Mouse (Mus musculus): ENCODE data around the gene Snrnp27.

Gene Snrnp27

DNA sequence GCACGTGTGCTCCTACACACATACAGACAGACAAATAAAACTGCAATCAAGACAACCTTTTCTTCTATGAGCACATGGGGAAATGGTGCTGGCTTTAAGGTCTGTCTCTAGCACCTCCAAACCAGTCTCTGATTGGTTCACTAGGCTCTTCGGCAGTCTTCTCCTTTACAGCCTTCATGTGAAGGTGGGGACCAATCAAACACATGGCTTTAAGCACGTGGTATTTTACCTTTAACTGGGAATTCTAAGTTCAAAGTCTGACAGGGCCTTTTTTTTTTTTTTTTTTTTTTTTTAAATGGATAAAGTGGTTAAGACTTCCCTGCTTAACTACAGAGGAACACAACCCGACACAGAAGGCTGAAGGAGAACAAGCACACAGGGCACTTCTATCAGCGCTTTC lies 19.2 kb downstream of the Snrnp27 start:
- DNase-seq (ENCODE audit: low spot score in 2 of 2) = no peak

DNA sequence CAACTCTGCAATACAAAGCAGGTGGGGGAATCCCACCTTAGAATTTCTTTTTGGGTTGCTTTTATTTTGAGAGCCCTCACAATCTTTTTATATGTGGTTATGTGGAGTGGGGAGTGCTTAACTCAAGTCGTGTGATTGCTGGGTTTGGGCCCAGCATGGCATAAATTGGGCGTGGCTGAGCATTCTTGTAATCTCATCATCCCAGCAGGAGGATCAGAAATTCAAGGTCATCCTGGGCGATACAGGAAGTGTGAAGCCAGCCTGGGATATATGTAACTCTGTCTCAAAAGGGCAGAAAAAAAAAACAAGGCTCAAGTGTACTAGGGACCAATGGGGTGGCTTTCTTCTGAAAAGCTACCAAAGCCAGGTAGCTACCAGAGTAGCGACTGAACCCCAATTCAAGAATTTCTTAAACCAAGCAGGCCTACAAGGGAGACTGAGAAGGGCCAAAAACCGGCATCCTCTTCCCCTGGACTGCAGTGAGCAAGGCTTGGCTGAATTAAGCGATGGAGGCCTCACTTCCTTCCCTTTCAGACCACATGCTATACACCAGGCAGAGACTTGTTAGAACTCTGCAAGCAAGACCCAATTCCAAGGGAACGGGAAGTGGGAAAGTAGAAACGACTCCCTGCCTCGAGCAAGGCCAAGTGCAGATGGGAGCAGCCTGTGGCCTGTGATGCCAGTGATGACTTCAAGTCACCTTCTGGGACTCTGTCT lies 24.0 kb downstream of the Snrnp27 start:
- no peak for DNase-seq (ENCODE audit: low spot score in 2 of 2)

DNA sequence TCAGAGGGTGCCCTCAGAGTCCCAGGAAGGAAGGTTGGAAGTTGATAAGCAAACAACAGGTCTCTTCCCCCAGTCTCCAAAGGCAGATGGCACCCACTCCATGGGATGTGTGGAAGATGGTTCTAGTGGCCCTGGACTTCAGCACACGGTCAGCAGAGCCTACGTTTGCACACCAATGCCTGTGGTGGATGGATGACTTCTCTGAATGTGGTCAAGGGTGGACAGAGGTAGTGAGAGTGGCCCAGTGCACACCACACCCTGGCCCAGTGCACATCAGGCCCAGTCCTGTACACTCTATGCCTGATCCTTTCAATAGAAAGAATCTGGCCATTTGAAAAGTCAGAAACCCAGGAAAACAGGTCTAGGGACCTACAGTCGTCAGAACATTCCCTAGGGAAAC lies 25.8 kb downstream of the Snrnp27 start:
- no peak for DNase-seq (ENCODE audit: low spot score in 2 of 2)

DNA sequence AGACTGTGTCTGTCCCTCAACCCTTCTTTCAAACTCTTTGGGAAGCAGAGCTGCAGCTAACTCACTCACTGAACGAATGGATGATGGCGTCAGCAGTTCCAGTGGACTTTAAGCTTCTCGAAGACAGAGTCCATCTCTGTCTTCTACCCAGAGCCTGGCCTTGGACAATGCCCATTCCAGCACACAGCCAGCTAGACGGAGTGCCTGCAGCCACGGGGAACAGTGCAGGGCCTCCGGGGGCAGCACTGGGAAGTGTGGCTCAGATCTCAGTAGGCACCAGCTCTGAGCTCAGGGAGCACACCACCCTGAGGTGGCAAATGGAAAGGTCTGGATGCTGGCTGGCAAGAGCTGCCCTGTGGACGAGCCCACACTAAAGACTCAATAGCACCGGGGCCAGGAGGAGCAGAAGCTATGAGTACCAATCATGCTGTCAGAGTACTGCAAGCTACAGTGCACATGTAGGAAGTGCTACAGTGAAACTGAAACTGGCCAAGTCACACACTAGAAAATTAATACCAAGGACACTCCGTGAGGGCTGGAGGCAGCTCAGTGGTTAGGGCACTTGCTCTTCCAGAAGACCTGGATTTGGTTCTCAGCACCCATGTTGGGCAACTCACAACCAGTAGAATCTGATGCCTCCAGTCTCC lies 29.9 kb downstream of the Snrnp27 start:
- no peak for DNase-seq (ENCODE audit: low spot score in 2 of 2)

DNA sequence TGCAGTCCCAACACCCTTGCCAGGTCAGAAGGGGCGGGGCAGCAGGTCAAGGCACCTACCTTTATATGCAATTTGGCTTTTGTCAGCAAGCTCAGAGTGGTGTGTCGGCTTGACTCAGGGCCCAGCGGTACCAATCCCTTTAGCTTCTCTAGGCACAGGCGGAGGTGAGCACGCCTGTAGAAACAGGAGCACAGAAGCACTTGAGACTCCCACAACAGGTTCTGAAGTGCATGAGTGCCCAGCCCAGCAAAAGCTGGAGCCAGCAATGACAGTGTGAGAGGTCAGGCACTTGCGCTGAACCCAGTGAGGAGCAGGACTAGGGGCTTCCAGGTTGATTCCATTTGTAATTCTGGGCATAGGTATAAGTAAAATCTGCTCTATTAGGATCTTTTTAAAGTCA lies 31.3 kb downstream of the Snrnp27 start:
- DNase-seq (ENCODE audit: low spot score in 2 of 2) = no peak

DNA sequence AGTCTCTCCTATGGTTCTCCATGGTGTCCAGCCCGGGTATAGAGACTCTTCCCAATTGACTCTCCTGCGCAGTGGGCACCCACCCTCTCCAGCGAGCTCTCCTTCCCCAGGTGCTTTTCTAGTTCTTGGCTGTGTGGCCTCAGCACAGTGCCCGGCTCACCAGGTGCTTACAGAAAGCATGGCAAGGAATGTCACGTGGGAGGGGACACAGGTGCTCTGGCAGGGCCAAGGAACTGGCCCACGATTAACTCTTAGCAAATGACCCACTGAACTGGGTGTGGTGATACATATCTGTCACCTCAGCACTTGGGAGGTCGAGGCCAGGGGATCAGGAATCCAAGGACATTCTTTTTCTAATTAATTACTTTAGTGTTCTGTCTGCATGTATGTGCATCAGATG lies 38.2 kb downstream of the Snrnp27 start:
- DNase-seq (ENCODE audit: low spot score in 2 of 2) = no peak

DNA sequence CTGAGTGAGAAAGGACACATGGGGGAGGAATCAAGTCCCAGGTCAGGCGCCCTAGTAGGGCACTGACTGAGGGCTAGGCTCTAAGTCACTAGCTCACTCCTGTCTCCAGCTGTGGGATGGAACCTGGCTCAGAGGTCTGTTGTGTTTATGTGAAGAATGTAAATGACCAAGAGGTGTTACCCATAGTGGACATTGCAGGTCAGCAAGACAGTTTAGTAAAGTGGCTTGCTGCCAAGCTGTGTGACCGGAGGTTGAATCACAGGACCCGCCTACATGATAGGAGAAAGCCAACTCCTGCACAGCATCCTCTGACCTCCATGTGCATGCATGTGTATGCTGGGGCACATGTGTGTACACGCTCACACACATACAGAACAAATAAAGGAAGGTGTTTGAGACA lies 38.8 kb downstream of the Snrnp27 start:
- no peak for DNase-seq (ENCODE audit: low spot score in 2 of 2)

DNA sequence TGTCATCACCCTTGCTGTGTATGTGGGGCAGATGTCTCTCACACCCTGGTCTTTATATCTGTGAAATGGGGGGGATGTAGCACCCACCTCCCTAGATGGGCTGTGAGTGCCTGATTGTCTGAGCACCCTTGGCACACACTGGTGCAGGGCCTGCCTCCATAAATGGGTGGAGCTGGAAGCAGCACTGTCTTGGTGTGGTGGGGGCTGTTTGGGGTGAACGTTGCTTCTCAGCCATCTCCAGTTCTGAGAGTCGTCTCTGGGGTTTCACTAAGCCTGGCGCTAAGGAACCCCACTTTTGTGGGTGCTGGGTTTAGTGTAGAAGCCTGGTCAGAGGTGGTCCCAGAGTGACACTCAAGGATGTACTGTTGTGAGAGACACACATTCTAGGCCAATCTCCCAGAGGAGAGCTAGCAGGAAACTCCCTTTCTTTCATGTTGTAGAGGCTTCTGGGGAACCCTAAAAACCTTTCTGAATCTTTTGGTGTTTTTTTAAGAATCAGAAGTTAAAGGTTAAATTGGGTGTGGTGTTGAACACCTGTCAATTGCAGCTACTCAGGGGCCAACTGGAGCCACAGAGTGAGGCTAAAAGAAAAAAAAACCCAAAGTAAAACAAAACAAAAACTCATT lies 39.4 kb downstream of the Snrnp27 start:
- no peak for DNase-seq (ENCODE audit: low spot score in 2 of 2)

DNA sequence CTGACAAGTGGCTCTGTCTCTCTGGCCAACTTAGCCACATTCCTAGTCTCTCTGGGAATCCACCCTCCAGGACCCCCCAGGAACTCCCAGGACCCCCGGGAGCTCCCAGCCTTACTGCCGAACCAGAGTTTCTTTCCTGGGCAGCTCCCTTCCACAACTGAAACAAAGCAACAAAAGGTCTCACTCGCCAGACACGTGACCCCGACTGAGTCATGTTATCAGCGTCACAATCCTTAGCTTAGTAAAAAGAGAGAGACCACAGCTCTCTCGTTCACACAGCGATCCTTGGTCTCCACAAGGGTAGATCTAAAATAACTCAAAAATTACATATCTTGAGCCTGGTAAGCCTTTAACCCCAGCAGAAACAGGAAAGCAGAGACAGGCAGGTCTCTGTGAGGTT lies 42.6 kb downstream of the Snrnp27 start:
- no peak for DNase-seq (ENCODE audit: low spot score in 2 of 2)

DNA sequence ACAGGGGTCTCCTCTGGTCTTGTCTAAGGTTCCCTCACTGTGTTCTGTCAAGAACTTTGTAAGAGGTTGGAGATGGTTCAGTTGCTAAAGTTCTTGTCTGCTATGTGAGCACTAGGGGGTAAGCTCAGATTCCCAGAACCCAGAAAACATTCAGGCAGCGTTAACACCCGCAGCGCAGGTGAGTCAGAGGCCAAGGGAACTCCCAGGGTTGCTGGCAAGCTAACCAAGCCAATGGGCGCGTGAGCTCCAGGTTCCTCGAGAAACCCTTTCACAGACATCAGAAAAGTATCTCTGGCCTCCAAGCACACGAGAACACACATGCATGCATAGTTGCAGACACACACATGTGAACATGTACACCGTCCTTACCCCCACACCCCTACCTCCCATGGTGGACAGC lies 43.5 kb downstream of the Snrnp27 start:
- no peak for DNase-seq (ENCODE audit: low spot score in 2 of 2)

DNA sequence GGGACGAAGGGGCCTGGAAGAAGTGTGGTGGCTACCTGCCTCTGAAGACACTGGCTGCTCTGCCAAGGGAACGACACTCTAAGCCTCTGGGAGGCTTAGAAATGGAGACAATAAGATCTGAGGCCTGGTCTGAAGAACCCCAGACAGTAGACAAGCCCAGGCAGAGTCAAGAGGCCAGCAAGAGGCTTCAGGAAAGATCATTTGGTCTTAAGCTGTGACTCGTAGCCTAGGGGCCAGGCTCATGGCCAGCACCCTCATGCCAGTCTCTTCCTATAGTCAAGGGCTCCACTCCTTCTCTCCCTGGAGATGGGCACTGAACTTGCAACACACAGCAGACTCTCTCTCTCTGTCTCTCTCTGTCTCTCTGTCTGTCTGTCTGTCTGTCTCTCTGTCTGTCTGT lies 44.2 kb downstream of the Snrnp27 start:
- DNase-seq (ENCODE audit: low spot score in 2 of 2) = no peak

DNA sequence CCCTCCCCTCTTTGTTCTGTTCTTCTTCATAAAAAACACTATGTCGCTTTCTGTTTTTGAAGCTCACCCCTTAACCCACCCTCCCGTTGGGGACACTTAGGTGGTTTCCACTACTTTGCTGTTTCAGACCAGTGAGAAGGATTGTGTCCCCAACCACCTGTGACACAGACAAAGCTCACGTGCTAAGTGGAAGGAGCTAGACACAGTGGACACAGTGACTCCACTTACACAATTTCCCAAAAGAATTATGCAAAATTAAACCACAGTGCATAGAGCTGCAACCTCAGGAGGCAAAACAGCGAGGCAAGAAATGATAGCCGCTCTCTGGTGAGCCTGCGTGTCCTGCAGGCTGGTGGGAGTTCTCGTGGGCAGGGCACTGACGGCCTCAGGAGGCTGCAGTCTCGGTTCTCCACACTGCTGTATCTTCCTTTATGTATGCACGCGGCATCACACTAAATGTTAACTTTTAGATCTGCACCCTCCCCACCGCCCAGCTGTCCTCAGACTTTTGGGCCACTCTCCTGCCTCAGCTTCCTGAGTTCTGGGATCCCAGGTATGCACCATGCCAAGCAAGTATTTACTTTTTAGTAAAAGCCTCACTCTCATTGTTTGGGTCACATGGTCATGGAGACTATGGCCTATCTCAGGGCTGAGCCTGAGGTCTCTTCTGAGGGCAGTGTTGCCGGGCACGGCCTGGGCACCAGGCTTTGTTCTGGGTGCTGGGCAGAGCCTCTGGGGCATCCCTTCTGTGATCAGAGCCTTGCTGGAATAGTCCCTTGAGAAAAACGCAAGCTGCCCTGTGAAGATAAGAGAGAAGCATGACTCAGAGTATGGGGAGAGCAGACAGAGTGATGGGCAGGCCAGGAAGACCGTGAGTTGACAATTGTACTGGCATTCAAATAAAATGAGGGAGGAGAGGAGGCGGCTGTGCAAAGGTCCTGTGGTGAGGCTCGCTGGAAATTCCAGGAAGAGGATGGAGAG lies 44.9 kb downstream of the Snrnp27 start:
- no peak for DNase-seq (ENCODE audit: low spot score in 2 of 2)

DNA sequence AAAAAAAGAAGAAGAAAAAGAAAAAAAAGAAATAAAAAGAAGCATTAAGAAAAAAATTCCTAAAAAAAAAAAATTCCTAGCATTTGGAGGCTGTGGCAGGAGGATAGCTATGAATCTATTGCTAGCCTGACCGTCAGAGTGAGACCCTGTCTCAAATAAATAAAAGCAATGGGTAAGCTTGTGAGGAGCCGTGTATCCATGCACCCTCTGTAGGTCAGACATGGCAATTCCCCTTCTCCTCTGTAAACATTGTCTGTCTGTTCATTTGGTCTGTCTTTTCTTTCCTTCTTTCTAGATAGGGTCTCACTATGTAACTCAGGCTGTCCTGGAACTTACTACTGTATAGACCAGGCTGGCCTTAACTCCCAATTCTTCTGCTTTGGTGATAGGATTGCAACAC lies 45.9 kb downstream of the Snrnp27 start:
- no peak for DNase-seq (ENCODE audit: low spot score in 2 of 2)

DNA sequence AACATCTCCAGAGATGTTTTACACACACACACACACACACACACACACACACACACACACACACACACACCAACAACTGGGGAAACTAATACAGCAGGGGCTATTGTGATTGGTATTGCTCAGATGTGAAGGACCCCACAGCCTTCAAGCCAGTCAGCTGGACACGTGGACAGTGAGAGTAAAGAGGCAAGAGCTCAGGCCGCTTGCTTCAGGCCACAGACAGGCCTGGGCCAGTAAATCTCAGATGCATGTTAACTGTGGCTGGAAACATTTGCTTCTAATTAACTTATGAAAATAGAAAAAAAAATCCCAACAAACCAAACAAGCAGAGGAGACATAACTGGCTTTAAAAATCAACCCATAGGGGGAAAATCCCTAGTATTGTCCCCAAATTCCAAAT lies 46.5 kb downstream of the Snrnp27 start:
- DNase-seq (ENCODE audit: low spot score in 2 of 2) = no peak

DNA sequence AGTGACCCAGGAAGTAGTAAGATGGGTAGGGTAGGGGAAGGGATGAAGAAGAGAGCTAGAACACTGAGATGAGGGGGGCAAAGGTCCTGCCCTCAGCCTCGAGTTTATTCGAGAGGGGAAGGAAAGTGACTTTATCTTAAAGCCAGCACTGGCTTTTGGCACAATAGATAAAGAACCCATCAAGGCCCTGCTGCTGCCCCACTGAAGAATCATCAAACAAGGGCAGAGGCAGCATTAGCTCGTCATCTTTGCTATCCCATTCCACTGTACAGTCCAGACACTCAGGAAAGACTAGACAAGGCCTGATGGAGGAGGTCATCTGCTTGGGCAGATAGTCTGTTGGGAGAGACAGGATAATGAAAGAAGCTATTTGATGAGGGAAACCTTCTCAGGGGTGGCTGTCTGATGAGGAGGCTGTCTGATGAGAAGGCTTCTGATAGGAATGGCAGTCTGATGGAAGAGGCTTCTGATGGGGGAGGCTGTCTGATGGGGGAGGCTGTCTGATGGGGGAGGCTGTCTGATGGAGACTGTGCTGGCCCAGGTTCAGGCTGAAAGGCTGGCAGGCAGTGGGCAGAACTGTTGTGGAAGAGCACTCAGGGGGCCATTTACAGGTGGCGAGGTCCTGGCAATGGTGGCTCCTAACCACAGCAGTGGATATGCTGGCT lies 47.0 kb downstream of the Snrnp27 start:
- no peak for DNase-seq (ENCODE audit: low spot score in 2 of 2)

DNA sequence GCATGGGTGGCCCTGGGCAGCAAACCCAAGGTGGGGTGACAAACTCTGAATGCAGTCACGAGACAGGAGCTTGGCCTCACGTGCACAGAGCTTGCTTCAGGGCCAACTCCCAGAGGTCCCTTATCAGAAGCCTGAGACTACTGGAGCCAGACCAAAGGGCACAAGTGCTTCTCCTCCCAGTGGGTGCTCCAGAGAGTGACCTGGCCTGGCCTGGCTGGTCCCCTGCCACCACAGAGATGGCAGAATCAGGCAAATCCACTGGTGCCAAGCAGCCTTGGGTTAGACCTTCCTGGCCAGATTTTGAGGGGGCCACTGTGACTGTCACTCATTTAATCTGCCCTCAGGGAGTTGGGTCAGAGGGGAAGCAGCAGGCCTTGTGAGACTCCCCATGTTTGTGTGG lies 47.8 kb downstream of the Snrnp27 start:
- peak in 1 of 2 experiments; percentile 45 for DNase-seq (ENCODE audit: low spot score in 2 of 2)

DNA sequence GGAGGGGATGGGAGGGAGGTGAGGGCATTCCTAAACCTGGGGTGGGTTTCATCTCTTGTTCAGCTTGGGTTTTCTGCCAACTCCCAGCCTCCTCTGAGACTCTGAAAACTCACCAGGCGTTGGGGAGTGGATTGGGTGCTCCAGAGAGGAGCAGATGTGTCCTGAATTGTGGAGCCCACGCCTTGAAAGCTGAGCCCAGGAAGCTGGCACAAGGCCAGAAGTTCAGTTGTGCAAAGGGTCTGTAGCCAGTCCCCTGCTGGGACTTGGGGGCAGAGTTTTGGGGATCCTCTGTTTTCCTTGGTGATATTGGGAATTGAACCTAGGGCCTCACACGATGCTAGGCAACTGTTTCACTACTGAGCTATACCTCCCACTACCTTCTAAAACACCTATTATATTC lies 54.2 kb downstream of the Snrnp27 start:
- no peak for DNase-seq (ENCODE audit: low spot score in 2 of 2)

DNA sequence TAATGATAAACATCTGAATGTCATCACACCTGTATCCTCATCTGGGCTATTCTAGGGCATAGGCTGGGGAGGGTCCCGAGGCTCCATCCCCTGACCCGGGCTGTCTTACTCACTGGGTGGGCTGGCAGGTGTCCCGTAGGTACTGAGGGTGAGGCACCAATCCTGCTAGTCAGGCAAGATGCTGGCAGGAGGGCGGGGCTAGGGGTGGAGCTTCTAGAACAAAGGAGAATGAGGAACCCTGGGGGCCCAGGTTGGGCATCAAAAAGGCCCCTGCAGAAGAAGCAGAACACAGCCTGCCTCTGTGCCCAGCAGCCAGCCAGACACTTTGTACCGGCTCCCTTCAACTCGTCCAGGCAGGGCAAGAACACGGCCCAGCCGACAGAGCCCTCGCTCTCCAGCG lies 56.4 kb downstream of the Snrnp27 start, which contains the start of gene Asprv1:
Gene Asprv1 (plus strand): TSS at position 219 of the 400 bp plus-strand sequence.
- no peak for DNase-seq (ENCODE audit: low spot score in 2 of 2)

All from urinary bladder, postnatal 36 days (tissue).